Mouse (Mus musculus): ENCODE measurements around the gene Strn3.

DNA sequence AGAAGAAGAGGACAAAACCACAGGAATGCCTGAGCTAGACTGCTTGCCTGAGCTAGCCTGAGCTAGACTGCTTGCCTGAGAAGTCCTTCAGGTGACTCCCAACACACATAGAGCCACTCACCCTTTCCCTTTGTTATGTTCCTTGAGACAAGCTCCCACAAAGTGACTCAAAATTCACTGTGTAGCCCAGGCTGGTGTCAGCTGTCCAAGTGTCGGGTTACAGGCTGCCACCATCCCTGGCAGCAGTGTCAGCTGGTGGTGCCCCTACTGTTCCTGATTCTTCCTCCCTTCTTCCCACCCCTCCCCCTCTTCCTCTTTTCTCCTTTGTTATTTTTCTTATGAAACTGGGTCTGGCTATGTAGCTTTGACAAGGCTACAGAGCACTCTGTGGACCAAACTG is 12.2 kb upstream of the Strn3 start:
- no peak for TF ChIP-seq CHD1 (IDR thresholded peaks at IDR 0.05; ENCODE audit: low read depth, low read length)
- TF ChIP-seq MAX (IDR thresholded peaks at IDR 0.05; ENCODE audit: low read length), result no peak
- no peak for TF ChIP-seq MAFK (IDR thresholded peaks at IDR 0.05; ENCODE audit: insufficient replicate concordance, low read length)
- no peak for TF ChIP-seq CTCF (conservative IDR thresholded peaks at IDR 0.05 in 1 of 2, IDR thresholded peaks at IDR 0.05 in 1 of 2; ENCODE audit: low read depth in 2 of 2, low read length in 2 of 2)
- TF ChIP-seq CHD2 (IDR thresholded peaks at IDR 0.05; ENCODE audit: low read length), result no peak
- no peak for TF ChIP-seq NRF1 (IDR thresholded peaks at IDR 0.05; ENCODE audit: low read depth, low read length)
- TF ChIP-seq MXI1 (IDR thresholded peaks at IDR 0.05; ENCODE audit: low read depth, low read length), result no peak
- no peak for TF ChIP-seq KAT2A (IDR thresholded peaks at IDR 0.05; ENCODE audit: insufficient replicate concordance, low read length)
- TF ChIP-seq SIN3A (IDR thresholded peaks at IDR 0.05; ENCODE audit: low read length), result no peak
- no peak for TF ChIP-seq GABPA (IDR thresholded peaks at IDR 0.05; ENCODE audit: insufficient replicate concordance, low read depth, low read length)

All from CH12.LX (cell line).